Mouse (Mus musculus): ENCODE results near the gene Drd3. TPM values are rescaled to one million over a fixed set of nuclear protein-coding genes. Genes with fewer than 3 reads are reported as not detected.

The Drd3 gene
- polyA plus RNA-seq, 1 experiment from 2014 or later: not detected

GRCm38 (mm10) chr16:43729506-43730221 lies 24.2 kb upstream of the Drd3 start:
- Histone ChIP-seq H3K27me3 (ENCODE audit: control insufficient read depth, insufficient read depth, low read depth, low read length) (no peaks in the 10 kb centered on the region), H3K4me1 (ENCODE audit: control insufficient read depth, insufficient read depth, low read length) (no peaks in the 10 kb centered on the region), H3K4me2 (ENCODE audit: low read length) (no peak overlapping the region), H3K27ac (ENCODE audit: low read length) (no peak overlapping the region), H3K36me3 (ENCODE audit: control insufficient read depth, insufficient read depth, low read length) (no peaks in the 10 kb centered on the region), H3K9ac (ENCODE audit: low read depth, low read length) (no peak overlapping the region), H3K4me3 (ENCODE audit: low read depth, low read length) (no peak overlapping the region), H3K9me3 (replicated peaks; ENCODE audit: control insufficient read depth, low read length, poor library complexity, severe bottlenecking) (no peaks in the 10 kb centered on the region)
- no peak for ATAC-seq
- 86% methylated on average over 8 of the region's 8 CpGs for WGBS

GRCm38 (mm10) chr16:43730281-43730680 lies 23.5 kb upstream of the Drd3 start:
- H3K27me3 ChIP-seq (ENCODE audit: control insufficient read depth, insufficient read depth, low read depth, low read length): no peaks in the 10 kb centered on the region
- H3K9ac ChIP-seq (ENCODE audit: low read depth, low read length): no peak overlapping the region
- no peak for ATAC-seq
- WGBS: 86% methylated on average over 4 of the region's 4 CpGs
- H3K4me2 ChIP-seq (ENCODE audit: low read length): no peak overlapping the region
- H3K36me3 ChIP-seq (ENCODE audit: control insufficient read depth, insufficient read depth, low read length): no peaks in the 10 kb centered on the region
- no peak overlapping the region for H3K27ac ChIP-seq (ENCODE audit: low read length)
- H3K4me3 ChIP-seq (ENCODE audit: low read depth, low read length): no peak overlapping the region
- no peaks in the 10 kb centered on the region for H3K4me1 ChIP-seq (ENCODE audit: control insufficient read depth, insufficient read depth, low read length)
- no peaks in the 10 kb centered on the region for H3K9me3 ChIP-seq (replicated peaks; ENCODE audit: control insufficient read depth, low read length, poor library complexity, severe bottlenecking)

GRCm38 (mm10) chr16:43732496-43732895 lies 21.3 kb upstream of the Drd3 start:
- H3K27ac ChIP-seq (ENCODE audit: low read length): no peak overlapping the region
- no peak overlapping the region for H3K4me2 ChIP-seq (ENCODE audit: low read length)
- no peak overlapping the region for H3K4me3 ChIP-seq (ENCODE audit: low read depth, low read length)
- no peak for ATAC-seq
- H3K9ac ChIP-seq (ENCODE audit: low read depth, low read length): no peak overlapping the region
- H3K4me1 ChIP-seq (ENCODE audit: control insufficient read depth, insufficient read depth, low read length): no peaks in the 10 kb centered on the region
- no peaks in the 10 kb centered on the region for H3K27me3 ChIP-seq (ENCODE audit: control insufficient read depth, insufficient read depth, low read depth, low read length)
- no peaks in the 10 kb centered on the region for H3K36me3 ChIP-seq (ENCODE audit: control insufficient read depth, insufficient read depth, low read length)
- no peaks in the 10 kb centered on the region for H3K9me3 ChIP-seq (replicated peaks; ENCODE audit: control insufficient read depth, low read length, poor library complexity, severe bottlenecking)
- 92% methylated on average over 10 of the region's 10 CpGs for WGBS

- no peaks in the 10 kb centered on the region for H3K4me1 ChIP-seq (ENCODE audit: control insufficient read depth, insufficient read depth, low read length)
- no peaks in the 10 kb centered on the region for H3K9me3 ChIP-seq (replicated peaks; ENCODE audit: control insufficient read depth, low read length, poor library complexity, severe bottlenecking)
- no peak overlapping the region for H3K4me2 ChIP-seq (ENCODE audit: low read length)
- ATAC-seq: no peak
- no peaks in the 10 kb centered on the region for H3K36me3 ChIP-seq (ENCODE audit: control insufficient read depth, insufficient read depth, low read length)
- no peaks in the 10 kb centered on the region for H3K27me3 ChIP-seq (ENCODE audit: control insufficient read depth, insufficient read depth, low read depth, low read length)
- WGBS: 96% methylated on average over 5 of the region's 5 CpGs
- H3K9ac ChIP-seq (ENCODE audit: low read depth, low read length): no peak overlapping the region
- no peak overlapping the region for H3K4me3 ChIP-seq (ENCODE audit: low read depth, low read length)
- no peak overlapping the region for H3K27ac ChIP-seq (ENCODE audit: low read length)
Observed at GRCm38 (mm10) chr16:43732900-43733299, 20.9 kb upstream of the Drd3 start.

- Histone ChIP-seq H3K27me3 (ENCODE audit: control insufficient read depth, insufficient read depth, low read depth, low read length) (no peaks in the 10 kb centered on the region), H3K4me3 (ENCODE audit: low read depth, low read length) (no peak overlapping the region), H3K36me3 (ENCODE audit: control insufficient read depth, insufficient read depth, low read length) (no peaks in the 10 kb centered on the region), H3K4me2 (ENCODE audit: low read length) (no peak overlapping the region), H3K9me3 (replicated peaks; ENCODE audit: control insufficient read depth, low read length, poor library complexity, severe bottlenecking) (no peaks in the 10 kb centered on the region), H3K9ac (ENCODE audit: low read depth, low read length) (no peak overlapping the region), H3K4me1 (ENCODE audit: control insufficient read depth, insufficient read depth, low read length) (no peaks in the 10 kb centered on the region), H3K27ac (ENCODE audit: low read length) (no peak overlapping the region)
- WGBS: 81% methylated on average over 4 of the region's 4 CpGs
- ATAC-seq: no peak
Observed at GRCm38 (mm10) chr16:43737933-43738332, 15.9 kb upstream of the Drd3 start.

- no peak for ATAC-seq
Observed at GRCm38 (mm10) chr16:43740936-43741335, 12.9 kb upstream of the Drd3 start.

GRCm38 (mm10) chr16:43748424-43748823 lies 5.4 kb upstream of the Drd3 start:
- H3K9ac ChIP-seq (ENCODE audit: low read depth, low read length): no peak overlapping the region
- no peak overlapping the region for H3K27ac ChIP-seq (ENCODE audit: low read length)
- no peak for ATAC-seq
- H3K4me3 ChIP-seq (ENCODE audit: low read depth, low read length): no peak overlapping the region
- no peaks in the 10 kb centered on the region for H3K27me3 ChIP-seq (ENCODE audit: control insufficient read depth, insufficient read depth, low read depth, low read length)
- H3K9me3 ChIP-seq (replicated peaks; ENCODE audit: control insufficient read depth, low read length, poor library complexity, severe bottlenecking): no peaks in the 10 kb centered on the region
- no peaks in the 10 kb centered on the region for H3K4me1 ChIP-seq (ENCODE audit: control insufficient read depth, insufficient read depth, low read length)
- H3K4me2 ChIP-seq (ENCODE audit: low read length): no peak overlapping the region
- WGBS: 94% methylated on average over 2 of the region's 2 CpGs
- no peaks in the 10 kb centered on the region for H3K36me3 ChIP-seq (ENCODE audit: control insufficient read depth, insufficient read depth, low read length)

More at GRCm38 (mm10) chr16:43740936-43741335, 12.9 kb upstream of the Drd3 start:
- Histone ChIP-seq H3K4me1 (ENCODE audit: control insufficient read depth, insufficient read depth, low read length) (no peaks in the 10 kb centered on the region), H3K9ac (ENCODE audit: low read depth, low read length) (no peak overlapping the region), H3K4me2 (ENCODE audit: low read length) (no peak overlapping the region), H3K27me3 (ENCODE audit: control insufficient read depth, insufficient read depth, low read depth, low read length) (no peaks in the 10 kb centered on the region), H3K9me3 (replicated peaks; ENCODE audit: control insufficient read depth, low read length, poor library complexity, severe bottlenecking) (no peaks in the 10 kb centered on the region), H3K36me3 (ENCODE audit: control insufficient read depth, insufficient read depth, low read length) (no peaks in the 10 kb centered on the region), H3K4me3 (ENCODE audit: low read depth, low read length) (no peak overlapping the region), H3K27ac (ENCODE audit: low read length) (no peak overlapping the region)
- WGBS: 73% methylated on average over 2 of the region's 2 CpGs

- H3K36me3 ChIP-seq (ENCODE audit: control insufficient read depth, insufficient read depth, low read length): no peaks in the 10 kb centered on the region
- no peak overlapping the region for H3K27ac ChIP-seq (ENCODE audit: low read length)
- no peaks in the 10 kb centered on the region for H3K27me3 ChIP-seq (ENCODE audit: control insufficient read depth, insufficient read depth, low read depth, low read length)
- no peaks in the 10 kb centered on the region for H3K9me3 ChIP-seq (replicated peaks; ENCODE audit: control insufficient read depth, low read length, poor library complexity, severe bottlenecking)
- ATAC-seq: no peak
- H3K4me2 ChIP-seq (ENCODE audit: low read length): no peak overlapping the region
- H3K9ac ChIP-seq (ENCODE audit: low read depth, low read length): no peak overlapping the region
- no peak overlapping the region for H3K4me3 ChIP-seq (ENCODE audit: low read depth, low read length)
- H3K4me1 ChIP-seq (ENCODE audit: control insufficient read depth, insufficient read depth, low read length): no peaks in the 10 kb centered on the region
- WGBS: 82% methylated on average over 8 of the region's 8 CpGs
Observed at GRCm38 (mm10) chr16:43752900-43753299, 926 bp upstream of the Drd3 start.

GRCm38 (mm10) chr16:43772358-43772757 lies 18.5 kb downstream of the Drd3 start:
- no peaks in the 10 kb centered on the region; the same call in 1 of the 2 replicates for H3K9me3 ChIP-seq (replicated peaks; ENCODE audit: control insufficient read depth, low read length, poor library complexity, severe bottlenecking)
- no peak overlapping the region for H3K9ac ChIP-seq (ENCODE audit: low read depth, low read length)
- no peaks in the 10 kb centered on the region for H3K4me1 ChIP-seq (ENCODE audit: control insufficient read depth, insufficient read depth, low read length)
- no peak overlapping the region for H3K4me2 ChIP-seq (ENCODE audit: low read length)
- H3K4me3 ChIP-seq (ENCODE audit: low read depth, low read length): no peak overlapping the region
- no peaks in the 10 kb centered on the region for H3K36me3 ChIP-seq (ENCODE audit: control insufficient read depth, insufficient read depth, low read length)
- ATAC-seq: no peak
- no peaks in the 10 kb centered on the region for H3K27me3 ChIP-seq (ENCODE audit: control insufficient read depth, insufficient read depth, low read depth, low read length)
- no peak overlapping the region for H3K27ac ChIP-seq (ENCODE audit: low read length)
- 95% methylated on average over 3 of the region's 3 CpGs for WGBS
